ENCODE assay signal across 11 mouse cellular contexts in the genomic region with DNA sequence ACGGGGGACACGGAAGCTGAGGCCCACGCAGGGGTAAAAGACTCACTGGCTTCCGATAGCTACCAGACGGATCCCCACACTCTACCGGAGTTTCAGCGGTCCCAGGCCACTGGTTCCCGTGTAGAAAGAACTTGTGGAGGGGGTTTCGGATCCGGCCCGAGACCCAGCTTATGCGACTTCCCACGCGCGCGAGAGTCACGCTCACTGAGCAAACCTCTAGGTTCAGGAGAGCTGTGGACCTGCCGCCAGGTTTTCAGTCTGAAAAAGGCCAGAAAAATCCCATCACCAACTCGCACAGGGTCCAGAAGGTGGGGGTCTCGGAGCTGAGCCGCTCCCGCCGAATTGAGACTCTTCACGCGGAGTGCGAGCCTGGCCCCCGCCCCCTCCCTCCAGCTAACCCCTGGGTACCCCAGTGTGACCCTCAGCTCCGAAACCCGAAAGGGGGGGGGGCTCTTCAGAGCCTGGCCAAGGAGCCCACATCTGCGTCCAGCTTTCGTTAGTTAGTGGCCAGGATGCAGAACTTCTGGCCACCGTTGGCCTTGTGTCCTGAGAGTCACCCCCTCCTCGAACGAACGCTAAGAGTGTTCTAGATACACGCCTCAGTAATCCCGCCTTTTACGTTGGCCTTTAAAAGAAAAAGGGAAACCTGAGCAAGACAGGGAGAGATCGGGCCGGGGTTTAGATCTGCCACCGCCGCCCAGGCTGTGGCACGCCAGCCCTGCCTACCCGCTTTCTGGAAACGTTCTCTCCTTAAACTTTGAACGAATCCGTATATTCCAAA. TPM values are rescaled to one million over a fixed set of nuclear protein-coding genes. Genes with fewer than 3 reads are reported as not detected.
A peak's percentile ranks its signal among the peaks of the same experiment; 100 is the strongest.
DNase-seq lines count a peak whose midpoint lies in the region; ATAC-seq and TF ChIP-seq lines count a peak whose summit lies in the region.
"Had no signal": no experiment of that assay in that cellular context is flagged by ENCODE, and none has a peak within 500 bp of the region (broad histone marks: within the 10 kb centered on the region; RNA-seq: fewer than 3 reads in every experiment).

No protein-coding gene starts in this region.

- no peak for ATAC-seq in intestine, embryonic 14.5 days (replicated peaks; ENCODE audit: low FRiP score, low TSS enrichment, low read depth)
- ATAC-seq in intestine, embryonic 15.5 days: no peak
- no peak for ATAC-seq in limb, embryonic 14.5 days (ENCODE audit: low FRiP score, low read depth)

- peaks cover 88% of the 10 kb centered on the region for H3K27me3 ChIP-seq in intestine, embryonic 14.5 days (replicated peaks; ENCODE audit: control insufficient read depth, insufficient read depth, low read length)
- peaks cover 86% of the 10 kb centered on the region for H3K27me3 ChIP-seq in intestine, embryonic 15.5 days (replicated peaks)
- H3K27me3 ChIP-seq in limb, embryonic 14.5 days (ENCODE audit: control insufficient read depth, insufficient read depth, low read length): peaks cover 85% of the 10 kb centered on the region

- H3K4me3 ChIP-seq in intestine, embryonic 14.5 days (ENCODE audit: low read depth, low read length): no peak overlapping the region
- no peak overlapping the region for H3K4me3 ChIP-seq in intestine, embryonic 15.5 days (replicated peaks)
- H3K4me3 ChIP-seq in limb, embryonic 14.5 days (replicated peaks; ENCODE audit: low read length): peak overlapping the region; percentile 15
- H3K4me3 ChIP-seq: erythroblast, embryonic 14.5 days had no signal

- no peaks in the 10 kb centered on the region for H3K9me3 ChIP-seq in intestine, embryonic 14.5 days (ENCODE audit: control insufficient read depth, low read length)
- no peaks in the 10 kb centered on the region for H3K9me3 ChIP-seq in intestine, embryonic 15.5 days
- no peaks in the 10 kb centered on the region for H3K9me3 ChIP-seq in limb, embryonic 14.5 days (ENCODE audit: control insufficient read depth, low read length)

- H3K9ac ChIP-seq in intestine, embryonic 14.5 days (ENCODE audit: low read length): no peak overlapping the region
- H3K9ac ChIP-seq in intestine, embryonic 15.5 days: no peak overlapping the region
- H3K9ac ChIP-seq in limb, embryonic 14.5 days (ENCODE audit: low read depth, low read length, severe bottlenecking): no peak overlapping the region

- TF ChIP-seq POLR2A in limb, embryonic 14.5 days (IDR thresholded peaks at IDR 0.05; ENCODE audit: borderline replicate concordance, extremely low read depth, insufficient read depth, insufficient read length): no peak

- H3K36me3 ChIP-seq in intestine, embryonic 14.5 days (ENCODE audit: control insufficient read depth, insufficient read depth, low read length): no peaks in the 10 kb centered on the region
- no peaks in the 10 kb centered on the region for H3K36me3 ChIP-seq in intestine, embryonic 15.5 days
- no peaks in the 10 kb centered on the region for H3K36me3 ChIP-seq in limb, embryonic 14.5 days (ENCODE audit: control insufficient read depth, insufficient read depth, low read length)

- peak; percentile 72 for DNase-seq in intestine, embryonic 14.5 days (ENCODE audit: low spot score)
- DNase-seq in B cell, adult 2 months: peak; percentile 36 to 45
- DNase-seq in R1 (ENCODE audit: low read depth, low spot score): peak; percentile 36
- no peak for DNase-seq in limb, embryonic 14.5 days (ENCODE audit: low spot score)
- DNase-seq in gastrocnemius, adult 18-20 months (ENCODE audit: low spot score): no peak
- DNase-seq in ovary, postnatal 14 days (ENCODE audit: low spot score): no peak
- DNase-seq: adrenal gland, adult 2 months; cerebellum, adult 18-20 months; lung, adult 2 months had no signal

- H3K4me2 ChIP-seq in intestine, embryonic 14.5 days (ENCODE audit: low read length): no peak overlapping the region
- no peak overlapping the region for H3K4me2 ChIP-seq in intestine, embryonic 15.5 days (replicated peaks)
- H3K4me2 ChIP-seq in limb, embryonic 14.5 days (replicated peaks; ENCODE audit: low read depth, low read length, severe bottlenecking): peak overlapping the region; percentile 28

- WGBS in intestine, embryonic 14.5 days: under 1% methylated on average over 47 of the region's 47 CpGs
- WGBS in intestine, embryonic 15.5 days: 2% methylated on average over 47 of the region's 47 CpGs
- WGBS in limb, embryonic 14.5 days: 2% methylated on average over 43 of the region's 47 CpGs

- H3K4me1 ChIP-seq in intestine, embryonic 14.5 days (replicated peaks; ENCODE audit: control insufficient read depth, insufficient read depth, low read length): no peaks in the 10 kb centered on the region
- H3K4me1 ChIP-seq in intestine, embryonic 15.5 days (replicated peaks): peaks cover 7% of the 10 kb centered on the region; the same call in 1 of the 2 replicates
- H3K4me1 ChIP-seq in limb, embryonic 14.5 days (ENCODE audit: control insufficient read depth, insufficient read depth, low read length): peaks cover 9% of the 10 kb centered on the region

- no peak overlapping the region for H3K27ac ChIP-seq in intestine, embryonic 14.5 days (ENCODE audit: low read depth)
- no peak overlapping the region for H3K27ac ChIP-seq in intestine, embryonic 15.5 days
- no peak overlapping the region for H3K27ac ChIP-seq in limb, embryonic 14.5 days (replicated peaks; ENCODE audit: low read depth, low read length)

RNA-seq across cellular contexts. Expression of gene Sim2, which starts 5.5 kb away (rescaled TPM):
- not detected in 2 replicates for polyA plus RNA-seq in intestine, embryonic 14.5 days (2014; fragmentation: Nextera tagmentation; extraction: Ambion mirVana)
- polyA plus RNA-seq in intestine, embryonic 15.5 days (2015; fragmentation: Nextera tagmentation; extraction: Ambion mirVana): not detected in 2 replicates
- 5.9 and 7.0 TPM in 2 replicates for polyA plus RNA-seq in limb, embryonic 14.5 days (2012; rRNA removed)
- polyA plus RNA-seq in limb, embryonic 14.5 days (2014; fragmentation: Nextera tagmentation; extraction: Ambion mirVana): 0.97 and 1.4 TPM in 2 replicates
- 10 to 100 TPM; 12.2 to 16.4 TPM for total RNA-seq in gastrocnemius, adult 18-20 months (2021)
- total RNA-seq: adrenal gland, adult 2 months had no signal
- polyA plus RNA-seq: adrenal gland, adult 2 months; erythroblast, embryonic 14.5 days had no signal

Comparison
In these comparisons a context has a peak if more than half of its experiments do, and no peak if none do; other contexts are left out.
1. DNase-seq: peak in intestine, embryonic 14.5 days (single experiment), B cell, adult 2 months (2 of 2) and R1 (single experiment); none in limb, embryonic 14.5 days (single experiment), gastrocnemius, adult 18-20 months (single experiment) and ovary, postnatal 14 days (single experiment).